In the genomic region with DNA sequence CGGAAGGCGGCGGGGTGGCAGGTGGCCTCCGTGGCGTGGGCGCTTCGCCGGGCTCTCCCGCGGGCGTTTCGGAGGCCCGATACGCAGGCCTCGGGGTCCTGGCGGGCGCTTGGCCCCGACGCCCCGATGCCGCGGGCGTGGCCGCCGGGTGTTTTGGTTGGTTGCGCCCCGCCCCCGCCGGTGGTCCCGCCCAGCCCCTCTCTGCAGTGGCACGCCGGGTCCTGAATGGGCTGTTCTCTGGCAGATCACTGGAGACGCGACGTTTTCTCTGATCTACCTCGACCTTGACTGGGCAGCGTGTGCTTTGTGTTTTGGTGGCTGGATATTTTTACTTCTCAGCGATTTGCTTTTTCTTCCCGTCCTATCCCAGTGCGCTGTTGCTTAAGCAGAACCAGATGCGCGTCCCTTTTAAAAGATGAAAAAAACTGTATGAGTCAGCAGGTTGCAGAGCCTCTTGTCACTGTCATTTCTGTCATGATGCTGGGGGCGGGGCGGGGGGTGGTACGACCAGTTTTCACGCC, we compare ENCODE assay signal across 8 mouse cellular contexts. TPM values are rescaled to one million over a fixed set of nuclear protein-coding genes. Genes with fewer than 3 reads are reported as not detected.
DNase-seq lines count a peak whose midpoint lies in the region; ATAC-seq and TF ChIP-seq lines count a peak whose summit lies in the region.

No protein-coding gene starts in this region.

- H3K9ac ChIP-seq in hindbrain, postnatal 0 days (replicated peaks; ENCODE audit: low read length): peak overlapping the region; percentile 93
- H3K9ac ChIP-seq in limb, embryonic 12.5 days (replicated peaks): peak overlapping the region; percentile 83
- peak overlapping the region; percentile 82 for H3K9ac ChIP-seq in midbrain, embryonic 12.5 days (replicated peaks)

- H3K9me3 ChIP-seq in hindbrain, postnatal 0 days (ENCODE audit: low read length): no peaks in the 10 kb centered on the region
- H3K9me3 ChIP-seq in limb, embryonic 12.5 days: no peaks in the 10 kb centered on the region
- H3K9me3 ChIP-seq in midbrain, embryonic 12.5 days: no peaks in the 10 kb centered on the region

- DNase-seq in left cerebral cortex, adult 11 months (ENCODE audit: low spot score): peak; percentile 68
- DNase-seq in left cerebral cortex, postnatal 36 days (ENCODE audit: low spot score in 2 of 2): no peak
- peak; percentile 69 for DNase-seq in c-Kit-positive CD71-negative TER-119-negative erythroid progenitor cells, embryonic 14.5 days (ENCODE audit: low read depth)
- peak; percentile 61 to 69 for DNase-seq in frontal cortex, postnatal 14 days (ENCODE audit: low spot score in 2 of 2)
- DNase-seq in hindbrain, postnatal 0 days (ENCODE audit: low spot score): peak; percentile 89
- DNase-seq in splenic B cell, adult 2 months (ENCODE audit: low read depth, low spot score): peak; percentile 77

- 0 out of 2 replicates have a peak, but pooled peaks cover 4% of the 10 kb centered on the region for H3K4me1 ChIP-seq in hindbrain, postnatal 0 days (ENCODE audit: insufficient read depth, low read length)
- peaks cover 7% of the 10 kb centered on the region; the same call in 1 of the 2 replicates for H3K4me1 ChIP-seq in limb, embryonic 12.5 days (replicated peaks)
- H3K4me1 ChIP-seq in midbrain, embryonic 12.5 days: peaks cover 8% of the 10 kb centered on the region; the same call in 1 of the 2 replicates

- peak; percentile 94 for ATAC-seq in hindbrain, postnatal 0 days
- ATAC-seq in limb, embryonic 12.5 days (ENCODE audit: insufficient number of reproducible peaks, insufficient read depth, low FRiP score, low TSS enrichment, low read depth): peak; percentile 92
- peak; percentile 94 for ATAC-seq in midbrain, embryonic 12.5 days (ENCODE audit: low FRiP score, low read depth)

- WGBS in hindbrain, postnatal 0 days: 0% methylated on average over 34 of the region's 46 CpGs
- under 1% methylated on average over 26 of the region's 46 CpGs for WGBS in limb, embryonic 12.5 days
- WGBS in midbrain, embryonic 12.5 days: under 1% methylated on average over 32 of the region's 46 CpGs

- H3K27ac ChIP-seq in hindbrain, postnatal 0 days: peak overlapping the region; percentile 98
- H3K27ac ChIP-seq in limb, embryonic 12.5 days: peak overlapping the region; percentile 96
- H3K27ac ChIP-seq in midbrain, embryonic 12.5 days (replicated peaks): peak overlapping the region; percentile 98

- H3K27me3 ChIP-seq in hindbrain, postnatal 0 days (ENCODE audit: insufficient read depth, low read length): no peaks in the 10 kb centered on the region
- H3K27me3 ChIP-seq in limb, embryonic 12.5 days: no peaks in the 10 kb centered on the region
- no peaks in the 10 kb centered on the region for H3K27me3 ChIP-seq in midbrain, embryonic 12.5 days
- H3K27me3 ChIP-seq in splenic B cell, adult 2 months (ENCODE audit: control insufficient read depth, insufficient read depth, low read length, poor library complexity, severe bottlenecking): no peaks in the 10 kb centered on the region

- H3K4me3 ChIP-seq in hindbrain, postnatal 0 days (ENCODE audit: low read length): peak overlapping the region; percentile 88
- H3K4me3 ChIP-seq in limb, embryonic 12.5 days (replicated peaks): peak overlapping the region; percentile 74
- peak overlapping the region; percentile 86 for H3K4me3 ChIP-seq in midbrain, embryonic 12.5 days

- H3K36me3 ChIP-seq in hindbrain, postnatal 0 days (ENCODE audit: insufficient read depth, low read length): no peaks in the 10 kb centered on the region
- H3K36me3 ChIP-seq in limb, embryonic 12.5 days: no peaks in the 10 kb centered on the region
- H3K36me3 ChIP-seq in midbrain, embryonic 12.5 days: no peaks in the 10 kb centered on the region
- no peaks in the 10 kb centered on the region for H3K36me3 ChIP-seq in splenic B cell, adult 2 months (ENCODE audit: control insufficient read depth, insufficient read depth, low read length, poor library complexity, severe bottlenecking)

- peak overlapping the region; percentile 89 for H3K4me2 ChIP-seq in hindbrain, postnatal 0 days (ENCODE audit: low read depth, low read length)
- peak overlapping the region; percentile 69 for H3K4me2 ChIP-seq in limb, embryonic 12.5 days
- peak overlapping the region; percentile 72 for H3K4me2 ChIP-seq in midbrain, embryonic 12.5 days (replicated peaks)

- no peak for TF ChIP-seq CTCF in hindbrain, postnatal 0 days (IDR thresholded peaks at IDR 0.05; ENCODE audit: low read depth)

- intact Hi-C loops in left cerebral cortex, postnatal 36 days (cut with DNase I): loop anchor here (5.0 kb wide), 1 partner anchor 57 kb away; a partner anchor contains a TSS

RNA-seq across cellular contexts. Expression of a gene that starts 48.2 kb away (rescaled TPM):
- total RNA-seq in left cerebral cortex, postnatal 36 days (2021): 100 to 1,000 TPM; 135 to 151 TPM
- 58.8 and 62.7 TPM in 2 replicates for total RNA-seq in hindbrain, postnatal 0 days (2014; rRNA removed)
- 107 and 123 TPM in 2 replicates for polyA plus RNA-seq in hindbrain, postnatal 0 days (2015; fragmentation: Nextera tagmentation; extraction: Ambion mirVana)
- polyA plus RNA-seq in limb, embryonic 12.5 days (2016; fragmentation: Nextera tagmentation; extraction: Ambion mirVana): 55.9 and 59.0 TPM in 2 replicates
- 96.3 and 103 TPM in 2 replicates for polyA plus RNA-seq in midbrain, embryonic 12.5 days (2016; fragmentation: Nextera tagmentation; extraction: Ambion mirVana)

RNA-seq across cellular contexts. Expression of a gene that starts 59.2 kb away (rescaled TPM):
- total RNA-seq in left cerebral cortex, postnatal 36 days (2021): 10 to 100 TPM; 39.7 to 43.2 TPM
- total RNA-seq in hindbrain, postnatal 0 days (2014; rRNA removed): 12.3 and 40.8 TPM in 2 replicates
- 31.8 and 34.7 TPM in 2 replicates for polyA plus RNA-seq in hindbrain, postnatal 0 days (2015; fragmentation: Nextera tagmentation; extraction: Ambion mirVana)
- 18.5 and 19.8 TPM in 2 replicates for polyA plus RNA-seq in limb, embryonic 12.5 days (2016; fragmentation: Nextera tagmentation; extraction: Ambion mirVana)
- polyA plus RNA-seq in midbrain, embryonic 12.5 days (2016; fragmentation: Nextera tagmentation; extraction: Ambion mirVana): 26.2 and 27.2 TPM in 2 replicates

RNA-seq across cellular contexts. Expression of a gene that starts 59.3 kb away (rescaled TPM):
- total RNA-seq in left cerebral cortex, postnatal 36 days (2021): 100 to 1,000 TPM; 509 to 516 TPM
- 163 and 192 TPM in 2 replicates for total RNA-seq in hindbrain, postnatal 0 days (2014; rRNA removed)
- polyA plus RNA-seq in hindbrain, postnatal 0 days (2015; fragmentation: Nextera tagmentation; extraction: Ambion mirVana): 113 and 117 TPM in 2 replicates
- polyA plus RNA-seq in limb, embryonic 12.5 days (2016; fragmentation: Nextera tagmentation; extraction: Ambion mirVana): 2.0 and 2.5 TPM in 2 replicates
- polyA plus RNA-seq in midbrain, embryonic 12.5 days (2016; fragmentation: Nextera tagmentation; extraction: Ambion mirVana): 123 and 131 TPM in 2 replicates

Comparison
In these comparisons a context has a peak if more than half of its experiments do, and no peak if none do; other contexts are left out.
1. DNase-seq: peak in left cerebral cortex, adult 11 months (single experiment), c-Kit-positive CD71-negative TER-119-negative erythroid progenitor cells, embryonic 14.5 days (single experiment), frontal cortex, postnatal 14 days (2 of 2), hindbrain, postnatal 0 days (single experiment) and splenic B cell, adult 2 months (single experiment); none in left cerebral cortex, postnatal 36 days (0 of 2).
2. RNA of a gene that starts 59.3 kb away (polyA plus RNA-seq): 123 to 131 TPM in midbrain, embryonic 12.5 days and 113 to 117 TPM in hindbrain, postnatal 0 days; 2.0 to 2.5 TPM in limb, embryonic 12.5 days; every median in the first group is over 10 times any median in the second.
3. Peak in every context shown above with its lines, with median percentiles within 50 percentile points of each other: ATAC-seq, H3K27ac ChIP-seq, H3K4me2 ChIP-seq, H3K4me3 ChIP-seq and H3K9ac ChIP-seq.